Mouse (Mus musculus) lung, adult 2 months (tissue): ENCODE data around the gene BC049762.

Experiments used
- CTCF ChIP-seq: fragments of 200-500 bp; IDR thresholded peaks from 2 replicates; pipeline ENCODE4 v1.5.1; 2011; ENCODE audit warnings: mild to moderate bottlenecking, low read length, control low read depth; ENCODE audit not compliant: insufficient read depth
- POLR2A ChIP-seq: fragments of 200-500 bp; IDR thresholded peaks from 2 replicates; pipeline ENCODE4 v1.6.1; 2011; ENCODE audit warnings: low read depth, mild to moderate bottlenecking, control low read depth, low read length, borderline replicate concordance; ENCODE audit errors: extremely low read depth

DNA sequence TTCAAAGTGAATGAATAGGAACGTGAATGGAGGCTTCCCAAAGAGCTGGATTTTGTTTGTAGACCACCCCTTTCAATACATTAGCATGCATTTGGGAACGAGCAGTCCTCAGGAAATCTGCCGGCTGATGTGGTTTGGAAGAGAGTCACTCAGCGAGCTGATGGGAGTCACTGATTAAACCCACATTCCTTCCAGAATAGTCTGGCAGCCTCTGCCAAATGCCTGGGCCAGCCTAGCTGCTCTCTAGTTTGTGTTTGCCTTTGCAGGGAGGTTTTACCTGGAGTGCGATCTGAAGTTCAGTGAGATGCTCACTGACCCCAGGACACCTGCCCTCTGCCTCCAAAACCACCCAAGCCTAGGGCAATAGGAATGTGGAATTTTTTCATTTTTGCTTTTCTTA, 45.5 kb upstream of the BC049762 start:
- TF ChIP-seq POLR2A (no peak), CTCF (no peak)
